Mouse (Mus musculus): Measurements from ENCODE around the gene Arf6.
"Not testable (repeated sequence)": the region's sequence is repeated elsewhere in the genome, so short reads cannot be mapped to it uniquely, and the experiment has no call there.

Gene Arf6

DNA sequence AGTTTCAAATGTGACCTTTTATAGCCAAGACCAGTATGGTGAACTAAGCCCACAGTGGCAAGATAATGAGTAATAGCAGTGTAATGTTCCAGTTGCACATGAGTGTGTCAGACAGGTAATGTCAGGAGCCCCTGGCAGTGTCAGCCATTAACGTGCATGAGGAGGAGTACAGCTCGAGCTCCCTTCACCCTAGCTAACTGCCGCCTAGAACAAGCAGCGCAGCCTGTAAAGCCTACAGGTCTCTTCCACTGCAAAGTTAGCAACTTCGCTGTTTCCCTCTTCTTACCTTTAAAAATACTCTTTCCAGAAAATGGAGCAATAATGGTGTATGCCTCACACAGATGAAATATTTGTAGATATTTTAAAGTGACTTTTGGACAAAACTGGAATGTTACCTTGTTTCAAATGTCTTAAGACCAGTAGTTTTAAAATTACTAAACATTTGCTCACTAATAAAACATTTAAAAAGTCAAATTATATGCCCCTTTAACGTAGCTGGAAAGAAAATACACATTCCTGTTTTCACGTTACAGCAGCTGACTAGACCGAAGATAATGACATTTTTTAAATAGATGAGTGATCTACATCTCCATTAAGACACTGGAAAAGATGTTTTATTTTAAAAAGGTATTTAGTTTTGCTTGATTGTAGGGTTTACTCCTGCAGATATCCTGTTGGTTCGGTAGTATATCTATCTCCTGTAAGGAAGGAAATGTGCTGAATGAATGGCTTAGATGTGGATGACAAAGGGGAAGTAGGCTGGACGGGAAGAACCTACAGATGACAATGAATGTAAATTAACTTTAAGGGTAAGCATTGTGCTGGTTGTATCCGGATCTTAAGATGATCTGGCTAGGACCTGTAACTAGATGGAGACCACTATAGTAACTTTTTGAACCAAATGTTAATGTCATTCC, 2.2 kb downstream of the Arf6 start:
- DNase-seq (ENCODE audit: low spot score) = no peak

- DNase-seq (ENCODE audit: low spot score) = no peak
These were observed 4.2 kb downstream of the Arf6 start for GRCm38 (mm10) chr12:69376132-69376531.

- no peak for DNase-seq (ENCODE audit: low spot score)
These were observed 5.2 kb downstream of the Arf6 start for GRCm38 (mm10) chr12:69377188-69377587.

- not testable (repeated sequence) for DNase-seq (ENCODE audit: low spot score)
These were observed 5.7 kb downstream of the Arf6 start for GRCm38 (mm10) chr12:69377636-69378035.

DNA sequence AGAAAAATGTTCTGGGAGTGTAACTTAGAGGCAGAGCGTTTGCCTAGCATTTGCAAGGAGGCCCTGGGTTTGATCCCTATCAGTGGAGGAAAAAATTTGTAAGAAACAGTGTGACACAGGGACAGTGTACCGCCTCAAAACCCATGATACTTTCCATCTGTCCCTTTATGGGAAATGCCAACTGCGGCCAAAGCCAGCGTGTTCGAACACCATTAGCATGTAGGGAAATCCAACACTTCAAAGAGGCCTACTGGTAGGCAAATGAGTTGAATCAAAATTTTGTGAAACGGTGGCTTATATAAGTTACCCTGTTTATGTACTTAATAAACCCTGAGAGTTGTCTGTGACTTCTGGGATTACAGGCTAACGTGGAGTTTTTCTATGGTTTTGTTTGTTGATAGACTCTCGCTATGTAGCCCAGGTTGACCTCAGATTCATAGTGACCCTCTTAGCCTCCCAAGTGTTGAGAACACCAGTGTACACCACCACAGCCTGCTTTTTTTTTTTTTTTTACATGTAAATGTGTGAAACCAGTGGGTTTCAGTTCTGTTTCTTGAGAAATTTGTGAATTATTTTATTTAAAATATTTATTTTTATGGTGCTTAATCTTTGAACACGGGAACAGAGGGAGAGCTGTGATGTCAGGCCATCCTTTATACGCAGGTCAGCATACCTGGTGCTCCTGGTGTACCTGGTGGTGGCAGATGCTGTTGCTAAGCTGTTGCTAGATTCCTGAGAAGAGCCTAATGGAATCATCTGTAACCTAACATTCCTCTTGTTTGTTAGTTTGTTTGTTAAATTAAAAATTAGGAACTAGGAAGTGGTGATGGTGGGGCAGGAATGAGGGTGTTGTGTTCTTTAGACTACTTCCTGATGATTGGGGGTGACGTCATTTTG, 6.9 kb downstream of the Arf6 start:
- DNase-seq (ENCODE audit: low spot score) = no peak

GRCm38 (mm10) chr12:69382880-69383279, 10.9 kb downstream of the Arf6 start:
- DNase-seq (ENCODE audit: low spot score) = no peak

GRCm38 (mm10) chr12:69384606-69385005, 12.7 kb downstream of the Arf6 start:
- DNase-seq (ENCODE audit: low spot score) = no peak

DNA sequence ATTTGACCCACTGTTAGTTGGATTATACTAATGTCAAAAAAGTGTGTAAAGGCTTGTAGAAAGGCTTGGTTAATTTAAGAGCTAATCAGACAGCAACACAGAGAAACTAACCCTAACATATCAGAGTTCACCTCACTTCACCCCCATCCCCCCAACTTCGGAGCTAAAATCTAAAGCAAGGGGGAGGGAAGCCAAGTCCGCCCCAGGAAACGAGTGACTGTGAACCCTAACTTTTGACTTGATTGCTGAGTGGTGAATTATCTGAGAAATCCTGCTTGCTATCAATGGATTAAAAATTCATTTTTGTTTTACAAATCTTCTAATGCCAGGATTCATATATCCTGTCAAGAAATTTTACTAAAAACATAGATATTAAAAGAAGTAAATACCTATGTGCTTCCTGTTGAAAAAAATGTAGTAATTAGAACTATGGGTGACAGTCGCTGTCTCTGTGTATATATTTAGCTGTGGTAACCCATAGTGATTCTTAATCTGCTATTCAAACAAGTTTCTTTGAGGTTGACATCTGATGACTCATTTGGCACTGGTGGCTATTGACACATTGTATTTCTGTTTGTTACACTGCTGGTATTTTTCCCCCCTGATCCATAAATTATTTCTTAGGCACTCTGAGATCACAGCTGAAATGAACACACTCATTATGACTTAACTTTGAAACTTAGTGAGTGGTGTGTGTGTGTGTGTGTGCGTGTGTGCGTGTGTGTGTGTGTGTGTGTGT, 13.8 kb downstream of the Arf6 start:
- no peak for DNase-seq (ENCODE audit: low spot score)

- not testable (repeated sequence) for DNase-seq (ENCODE audit: low spot score)
These were observed 14.4 kb downstream of the Arf6 start for GRCm38 (mm10) chr12:69386281-69386732.

GRCm38 (mm10) chr12:69388321-69388869, 16.4 kb downstream of the Arf6 start:
- no peak for DNase-seq (ENCODE audit: low spot score)

DNA sequence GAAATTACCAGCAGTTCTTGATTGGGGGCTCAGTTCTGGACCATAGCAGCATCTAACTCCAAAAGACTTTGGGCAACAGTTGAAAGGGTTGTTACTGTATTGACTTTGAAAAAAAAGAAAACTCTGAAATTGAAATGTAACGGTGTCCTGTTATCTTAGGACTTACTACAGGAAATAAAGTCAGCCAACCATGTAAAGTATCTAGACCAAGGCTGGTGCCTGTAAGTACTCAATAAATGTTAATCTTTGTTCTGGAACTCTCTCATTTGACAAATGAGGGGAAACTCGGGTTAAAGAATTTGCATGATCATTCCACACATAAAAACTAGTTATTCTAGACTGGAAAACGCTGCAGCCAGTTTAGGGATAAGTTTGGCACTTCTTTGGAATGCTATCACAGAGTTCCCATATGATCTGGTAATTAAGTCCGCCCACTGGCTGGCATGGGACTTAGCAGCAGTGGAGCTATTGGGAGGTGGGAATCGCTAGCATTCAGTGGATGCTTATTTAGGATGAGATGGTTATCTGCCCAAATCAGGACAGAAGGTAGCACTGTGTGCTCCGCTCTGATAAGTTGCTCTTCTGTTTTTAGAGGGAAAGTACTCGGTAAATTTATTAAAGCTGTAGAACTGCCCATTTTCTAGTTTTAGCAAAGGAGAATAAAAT, 17.5 kb downstream of the Arf6 start:
- DNase-seq (ENCODE audit: low spot score) = no peak

- no peak for DNase-seq (ENCODE audit: low spot score)
These were observed 18.2 kb downstream of the Arf6 start for GRCm38 (mm10) chr12:69390000-69390698.

DNA sequence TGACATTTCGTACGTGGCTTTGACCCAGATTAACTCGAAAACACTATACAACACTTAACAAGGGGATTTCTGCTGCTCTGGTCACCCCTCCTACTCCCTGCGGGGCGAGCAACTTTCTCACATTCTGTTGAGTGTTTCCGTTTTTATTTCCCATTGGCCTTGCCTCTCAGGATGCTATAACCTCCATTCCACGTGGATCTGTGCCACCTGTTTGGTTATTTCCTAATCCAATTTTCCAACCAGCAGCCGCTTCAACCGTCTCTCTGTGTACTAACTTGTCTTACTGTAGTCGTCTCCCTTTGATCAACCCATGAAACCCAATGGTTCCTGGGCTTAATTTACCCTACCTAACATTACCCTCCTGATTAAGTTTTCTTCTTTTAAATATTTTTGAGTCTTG, 21.1 kb downstream of the Arf6 start:
- DNase-seq (ENCODE audit: low spot score) = no peak

DNA sequence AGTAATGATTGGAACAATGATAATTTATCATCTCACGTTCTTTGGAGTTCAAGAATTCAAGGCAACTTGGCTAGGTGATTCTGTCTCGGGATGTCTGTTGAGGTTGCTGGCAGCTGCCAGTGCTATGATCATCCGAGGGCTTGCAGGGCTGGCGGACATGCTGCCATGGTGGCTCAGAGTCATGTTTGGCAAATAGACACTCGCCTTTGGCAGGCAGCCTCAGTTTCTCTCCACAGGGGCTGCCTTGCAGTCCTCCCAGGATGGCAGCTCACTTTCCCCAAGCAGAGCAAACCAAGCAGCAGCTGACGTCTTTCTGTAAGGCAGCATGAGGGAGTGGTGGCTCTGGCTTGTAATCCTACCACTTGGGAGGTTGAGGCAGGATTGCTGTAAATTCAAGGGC, 22.5 kb downstream of the Arf6 start:
- DNase-seq (ENCODE audit: low spot score) = no peak

GRCm38 (mm10) chr12:69400367-69400766, 28.4 kb downstream of the Arf6 start:
- DNase-seq (ENCODE audit: low spot score) = no peak

- DNase-seq (ENCODE audit: low spot score) = no peak
These were observed 28.9 kb downstream of the Arf6 start for GRCm38 (mm10) chr12:69400871-69401286.

DNA sequence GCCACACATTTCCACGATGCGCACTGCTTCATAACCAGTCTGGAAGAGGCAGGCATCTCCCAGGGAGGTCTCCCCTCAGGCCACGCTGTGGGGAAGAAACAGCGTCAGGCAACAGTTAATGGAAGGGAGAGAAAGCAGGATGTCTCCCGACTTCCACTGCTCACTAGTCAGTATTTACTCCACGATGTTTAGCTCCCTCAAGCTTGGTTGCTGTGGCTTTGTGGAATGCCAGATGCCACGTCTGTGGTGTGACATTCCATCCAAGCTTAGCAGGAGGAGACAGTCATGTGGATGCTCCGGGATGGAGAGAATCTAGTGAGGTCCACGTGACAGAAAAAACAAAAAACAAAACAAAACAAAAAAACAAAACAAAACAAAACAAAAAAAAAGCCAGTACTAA, 30.1 kb downstream of the Arf6 start:
- no peak for DNase-seq (ENCODE audit: low spot score)

GRCm38 (mm10) chr12:69402594-69403167, 30.7 kb downstream of the Arf6 start:
- DNase-seq (ENCODE audit: low spot score) = no peak

DNA sequence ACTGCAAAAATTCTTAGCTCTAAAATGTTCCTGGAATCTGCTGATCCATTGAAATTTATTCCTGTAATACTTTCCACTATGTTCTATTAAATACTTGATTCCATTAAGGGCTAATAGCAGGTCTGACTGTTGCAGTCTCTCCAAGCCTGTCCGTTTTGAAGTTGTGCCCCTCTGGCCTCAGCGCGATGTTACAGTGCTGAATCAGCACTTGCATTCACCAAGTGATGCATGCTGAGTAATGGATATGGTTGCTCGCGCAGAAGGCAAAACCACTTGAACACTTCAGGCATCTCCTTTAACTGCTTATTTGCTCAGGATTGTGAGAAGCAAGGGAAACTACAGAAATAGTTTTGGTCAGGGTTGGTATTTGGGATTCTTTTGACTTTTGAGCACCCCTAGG, 38.8 kb downstream of the Arf6 start:
- no peak for DNase-seq (ENCODE audit: low spot score)

- no peak for DNase-seq (ENCODE audit: low spot score)
These were observed 40.0 kb downstream of the Arf6 start for GRCm38 (mm10) chr12:69411936-69412335.
